In genomic region chr1:193407487-193407886, GRCm38 (mm10) we compare ENCODE assay signal across 22 mouse cellular contexts. TPM values are rescaled to one million over a fixed set of nuclear protein-coding genes. Genes with fewer than 3 reads are reported as not detected.
DNase-seq lines count a peak whose midpoint lies in the region; ATAC-seq and TF ChIP-seq lines count a peak whose summit lies in the region.
"Had no signal": no experiment of that assay in that cellular context is flagged by ENCODE, and none has a peak within 500 bp of the region (broad histone marks: within the 10 kb centered on the region; RNA-seq: fewer than 3 reads in every experiment).

No protein-coding gene starts in this region.

- no peak for ATAC-seq in midbrain, postnatal 0 days (ENCODE audit: low FRiP score)
- no peak for ATAC-seq in midbrain, embryonic 16.5 days
- ATAC-seq: forebrain, embryonic 15.5 days; hindbrain, embryonic 16.5 days had no signal

- TF ChIP-seq CTCF in midbrain, postnatal 0 days (IDR thresholded peaks at IDR 0.05) = no peak

- no peaks in the 10 kb centered on the region for H3K4me1 ChIP-seq in midbrain, postnatal 0 days (ENCODE audit: insufficient read depth, low read length)
- H3K4me1 ChIP-seq in midbrain, embryonic 16.5 days (ENCODE audit: control insufficient read depth, insufficient read depth, low read length) = no peaks in the 10 kb centered on the region
- H3K4me1 ChIP-seq: stomach, embryonic 15.5 days had no signal

- H3K36me3 ChIP-seq in midbrain, postnatal 0 days (ENCODE audit: insufficient read depth, low read length) = no peaks in the 10 kb centered on the region
- H3K36me3 ChIP-seq in midbrain, embryonic 16.5 days (ENCODE audit: control insufficient read depth, insufficient read depth, low read length) = no peaks in the 10 kb centered on the region
- H3K36me3 ChIP-seq in myocyte (ENCODE audit: control insufficient read depth, insufficient read depth) = no peaks in the 10 kb centered on the region
- H3K36me3 ChIP-seq: forebrain, embryonic 15.5 days; stomach, embryonic 15.5 days had no signal

- no peak overlapping the region for H3K4me3 ChIP-seq in midbrain, postnatal 0 days (ENCODE audit: low read depth, low read length)
- H3K4me3 ChIP-seq in midbrain, embryonic 16.5 days (ENCODE audit: low read depth, low read length) = no peak overlapping the region
- H3K4me3 ChIP-seq in myocyte = no peak overlapping the region
- H3K4me3 ChIP-seq: forebrain, embryonic 15.5 days; gastrocnemius, adult 2 months; heart, adult 2 months; stomach, embryonic 15.5 days had no signal

- H3K79me2 ChIP-seq in myocyte (ENCODE audit: control insufficient read depth, insufficient read depth) = no peaks in the 10 kb centered on the region

- 39% methylated on average over 6 of the region's 6 CpGs for WGBS in midbrain, postnatal 0 days
- 50% methylated on average over 6 of the region's 6 CpGs for WGBS in midbrain, embryonic 16.5 days

- H3ac ChIP-seq in myocyte (ENCODE audit: control insufficient read depth, insufficient read length) = no peak overlapping the region

- H3K27ac ChIP-seq in midbrain, postnatal 0 days (ENCODE audit: low read depth, low read length) = no peak overlapping the region
- no peak overlapping the region for H3K27ac ChIP-seq in midbrain, embryonic 16.5 days (ENCODE audit: low read length)
- H3K27ac ChIP-seq: forebrain, embryonic 15.5 days; gastrocnemius, adult 2 months; heart, adult 2 months; stomach, embryonic 15.5 days had no signal

- H3K9me3 ChIP-seq in midbrain, postnatal 0 days (ENCODE audit: low read length) = no peaks in the 10 kb centered on the region
- H3K9me3 ChIP-seq in midbrain, embryonic 16.5 days (replicated peaks; ENCODE audit: control insufficient read depth, low read length, poor library complexity, severe bottlenecking) = no peaks in the 10 kb centered on the region
- H3K9me3 ChIP-seq: forebrain, embryonic 15.5 days; stomach, embryonic 15.5 days had no signal

- intact Hi-C loops in left cerebral cortex, postnatal 4 days (cut with DNase I) = no loop called here

- H3K27me3 ChIP-seq in midbrain, postnatal 0 days (ENCODE audit: insufficient read depth, low read length) = no peaks in the 10 kb centered on the region
- H3K27me3 ChIP-seq in midbrain, embryonic 16.5 days (ENCODE audit: control insufficient read depth, insufficient read depth, low read depth, low read length) = no peaks in the 10 kb centered on the region
- H3K27me3 ChIP-seq in myocyte (ENCODE audit: control insufficient read depth, insufficient read depth, insufficient read length) = no peaks in the 10 kb centered on the region
- H3K27me3 ChIP-seq: forebrain, embryonic 15.5 days; stomach, embryonic 15.5 days had no signal

- no peak overlapping the region for H3K4me2 ChIP-seq in midbrain, postnatal 0 days (ENCODE audit: low read depth, low read length, poor library complexity, severe bottlenecking)
- H3K4me2 ChIP-seq in midbrain, embryonic 16.5 days (ENCODE audit: low read length) = no peak overlapping the region
- H3K4me2 ChIP-seq in myocyte (ENCODE audit: low read depth) = no peak overlapping the region
- H3K4me2 ChIP-seq: forebrain, embryonic 15.5 days; stomach, embryonic 15.5 days had no signal

- peak; percentile 45 for DNase-seq in left cerebral cortex, postnatal 4 days
- DNase-seq in left cerebral cortex, adult 18-20 months (ENCODE audit: low spot score in 2 of 2) = no peak
- DNase-seq in midbrain, postnatal 0 days (ENCODE audit: low spot score) = peak; percentile 15
- peak; percentile 41 for DNase-seq in yolk sac, embryonic 10.5 days (ENCODE audit: low spot score)
- no peak for DNase-seq in adrenal gland, postnatal 4 days (ENCODE audit: low spot score in 2 of 2)
- no peak for DNase-seq in layer of hippocampus, postnatal 14 days (ENCODE audit: low spot score in 2 of 2)
- DNase-seq: adrenal gland, adult 8-10 months; cerebellum, adult 9-10 months; embryo, embryonic 11 days; gastrocnemius, adult 2 months; heart, adult 2 months; kidney, adult 8-10 months; kidney, postnatal 36 days; right cerebral cortex, adult 18-20 months; spleen, adult 18-20 months had no signal

- no peak overlapping the region for H3K9ac ChIP-seq in midbrain, postnatal 0 days (replicated peaks; ENCODE audit: low read length, poor library complexity, severe bottlenecking)
- no peak overlapping the region for H3K9ac ChIP-seq in midbrain, embryonic 16.5 days (ENCODE audit: low read depth, low read length)
- H3K9ac ChIP-seq: forebrain, embryonic 15.5 days; stomach, embryonic 15.5 days had no signal

- TF ChIP-seq POLR2A in myocyte (IDR thresholded peaks at IDR 0.05; ENCODE audit: insufficient read length, low read depth) = no peak

TF ChIP-seq in myocyte, 11 proteins besides CTCF, POLR2A, EP300 and RAD21:
- TF ChIP-seq TCF3 (IDR thresholded peaks at IDR 0.05; ENCODE audit: insufficient read length, low read depth) = no peak
- TF ChIP-seq MYOD1 (IDR thresholded peaks at IDR 0.05; ENCODE audit: control insufficient read depth in 1 of 3, insufficient read length in 2 of 3, low read depth in 2 of 3) = peak in 2 of 3 experiments; percentile 39 to 57
- TF ChIP-seq REST (IDR thresholded peaks at IDR 0.05; ENCODE audit: insufficient read depth, insufficient read length) = no peak
- no peak for TF ChIP-seq TCF12 (IDR thresholded peaks at IDR 0.05; ENCODE audit: insufficient read depth, poor library complexity, severe bottlenecking)
- TF ChIP-seq POLR2AphosphoS2 (IDR thresholded peaks at IDR 0.05; ENCODE audit: insufficient read length, low read depth) = no peak
- peak in 1 of 3 experiments; percentile 37 for TF ChIP-seq MYOG (IDR thresholded peaks at IDR 0.05; ENCODE audit: control insufficient read depth in 1 of 3, insufficient read depth in 1 of 3, insufficient read length in 2 of 3, low read depth in 2 of 3)
- no peak for TF ChIP-seq MAX (IDR thresholded peaks at IDR 0.05; ENCODE audit: low read depth)

RNA-seq across cellular contexts. Expression of gene Camk1g, which starts 37.4 kb away (rescaled TPM):
- 10 to 100 TPM; 36.4 to 39.0 TPM for total RNA-seq in left cerebral cortex, postnatal 4 days (2021)
- total RNA-seq in left cerebral cortex, adult 18-20 months (2021) = 10 to 100 TPM; 38.1 to 38.2 TPM
- total RNA-seq in midbrain, postnatal 0 days (2014; rRNA removed) = 48.1 and 54.7 TPM in 2 replicates
- polyA plus RNA-seq in midbrain, postnatal 0 days (2015; fragmentation: Nextera tagmentation; extraction: Ambion mirVana) = 46.6 and 50.3 TPM in 2 replicates
- polyA plus RNA-seq in midbrain, embryonic 16.5 days (2015; fragmentation: Nextera tagmentation; extraction: Ambion mirVana) = 53.5 and 54.1 TPM in 2 replicates
- polyA plus RNA-seq in myocyte (2012; fragmentation: generic; extraction: Trizol) = 4.1 TPM
- 1 to 10 TPM; 1.8 to 3.6 TPM for total RNA-seq in adrenal gland, postnatal 4 days (2021)
- 10 to 100 TPM; 30.7 to 37.8 TPM for total RNA-seq in layer of hippocampus, postnatal 14 days (2021)
- total RNA-seq: ES-E14; monocyte, adult 5-6 weeks had no signal

Comparison
In these comparisons a context has a peak if more than half of its experiments do, and no peak if none do; other contexts are left out.
1. DNase-seq: peak in left cerebral cortex, postnatal 4 days (single experiment), midbrain, postnatal 0 days (single experiment) and yolk sac, embryonic 10.5 days (single experiment); none in left cerebral cortex, adult 18-20 months (0 of 2), adrenal gland, postnatal 4 days (0 of 2) and layer of hippocampus, postnatal 14 days (0 of 2).
2. RNA of gene Camk1g, which starts 37.4 kb away (total RNA-seq): 48.1 to 54.7 TPM in midbrain, postnatal 0 days, 36.4 to 39.0 TPM in left cerebral cortex, postnatal 4 days, 38.1 to 38.2 TPM in left cerebral cortex, adult 18-20 months and 30.7 to 37.8 TPM in layer of hippocampus, postnatal 14 days; 1.8 to 3.6 TPM in adrenal gland, postnatal 4 days; every median in the first group is over 4 times any median in the second.